Mouse (Mus musculus) liver, adult 2 months (tissue): Measurements from ENCODE around the gene Pla2r1. TPM values are rescaled to one million over a fixed set of nuclear protein-coding genes. Genes with fewer than 3 reads are reported as not detected.

ENCODE experiments used
- DNase-seq: peaks from one replicate; pipeline ENCODE4 v3.0.0-alpha.2; 2011; ENCODE audit warnings: low read depth, low spot score; ENCODE audit errors: extremely low read depth
- H3K27ac ChIP-seq: fragments of 200-500 bp; replicated peaks from 2 replicates; pipeline ENCODE4 v1.5.1; 2012; ENCODE audit warnings: low read depth, mild to moderate bottlenecking, control low read depth, inconsistent platforms, low read length; ENCODE audit not compliant: insufficient read depth
- H3K27me3 ChIP-seq: fragments of 200-500 bp; 2 replicates; pipeline ENCODE4 v1.6.1; 2012; ENCODE audit warnings: mild to moderate bottlenecking, moderate library complexity, low read length, inconsistent platforms; ENCODE audit not compliant: control insufficient read depth, insufficient read depth
- H3K36me3 ChIP-seq: fragments of 200-500 bp; 2 replicates; pipeline ENCODE4 v1.6.1; 2012; ENCODE audit warnings: low read length, inconsistent platforms; ENCODE audit not compliant: control insufficient read depth, insufficient read depth
- H3K4me1 ChIP-seq: fragments of 200-500 bp; 2 replicates; pipeline ENCODE4 v1.6.1; 2011; ENCODE audit warnings: low read length; ENCODE audit not compliant: control insufficient read depth, insufficient read depth
- H3K4me3 ChIP-seq: fragments of 200-500 bp; 2 replicates; pipeline ENCODE4 v1.5.1; 2011; ENCODE audit warnings: low read depth, mild to moderate bottlenecking, control low read depth, low read length, moderate library complexity; ENCODE audit not compliant: insufficient read depth
- H3K79me2 ChIP-seq: fragments of 200-500 bp; 2 replicates; pipeline ENCODE4 v1.6.1; 2012; ENCODE audit warnings: inconsistent platforms, mild to moderate bottlenecking, low read length, moderate library complexity; ENCODE audit not compliant: control insufficient read depth, insufficient read depth
- H3K9ac ChIP-seq: fragments of 200-500 bp; 2 replicates; pipeline ENCODE4 v1.6.1; 2012; ENCODE audit warnings: low read depth, mild to moderate bottlenecking, control low read depth, inconsistent platforms, low read length
- CTCF ChIP-seq: fragments of 200-500 bp; IDR thresholded peaks from 2 replicates; pipeline ENCODE4 v1.5.1; 2011; ENCODE audit warnings: low read depth, low read length, control low read depth
- POLR2A ChIP-seq: fragments of 200-500 bp; IDR thresholded peaks from 2 replicates; pipeline ENCODE4 v1.6.1; 2011; ENCODE audit warnings: low read length, control low read depth; ENCODE audit not compliant: insufficient read depth; ENCODE audit errors: extremely low read depth
- WGBS: fragments of 180-500 bp; shearing (Covaris S2); methylation state at CpG from one replicate; pipeline ENCODE4 v1.1.7; 2018; 5-methylcytosine and 5-hydroxymethylcytosine counted together
- polyA plus RNA-seq: library from polyadenylated mRNA; depleted of rRNA; stranded (reverse); fragments of >200 nt; gene quantifications from 2 replicates; pipeline ENCODE4 v1.2.3, GENCODE M21; 2012
- total RNA-seq: library from RNA; depleted of rRNA; stranded (reverse); fragments of >200 nt; gene quantifications from 2 replicates; pipeline ENCODE4 v1.2.3, GENCODE M21; 2014

Gene Pla2r1
- total and polyA plus RNA-seq, 2 experiments, result 0.81 to 3.9 TPM

GRCm38 (mm10) chr2:60503991-60504390 is 49.1 kb downstream of the Pla2r1 start:
- 91% methylated on average over 4 of the region's 4 CpGs for WGBS
- Histone ChIP-seq H3K79me2 (no peaks in the 10 kb centered on the region), H3K4me3 (no peak overlapping the region), H3K27me3 (no peaks in the 10 kb centered on the region), H3K4me1 (no peaks in the 10 kb centered on the region), H3K27ac (no peak overlapping the region), H3K9ac (no peak overlapping the region), H3K36me3 (no peaks in the 10 kb centered on the region)
- no peak for DNase-seq
- TF ChIP-seq CTCF (no peak), POLR2A (no peak)

DNA sequence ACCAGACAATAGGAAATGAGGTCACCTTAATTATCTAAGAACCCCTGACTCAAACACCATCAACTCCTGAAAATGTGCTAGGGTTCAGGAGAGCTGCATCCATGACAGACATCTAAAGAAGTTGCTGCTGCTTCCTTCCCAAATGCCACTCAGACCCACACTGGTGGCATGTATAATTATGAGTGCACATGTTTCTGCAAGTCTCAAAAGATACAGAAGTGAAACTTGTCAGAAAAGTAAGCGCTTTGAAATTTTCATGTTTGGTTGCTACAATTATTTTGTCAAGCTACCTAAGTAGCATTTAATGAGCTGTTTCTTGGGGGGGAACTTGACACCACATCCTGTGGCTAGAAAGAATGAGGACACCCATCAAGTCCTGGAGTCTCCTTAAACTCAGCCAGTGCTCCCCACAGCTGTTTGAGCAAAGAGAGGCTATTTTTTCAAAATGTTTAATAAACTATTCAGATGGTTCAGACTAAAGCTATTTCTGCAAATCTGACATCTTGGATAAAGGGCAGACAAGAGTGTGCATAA is 52.5 kb downstream of the Pla2r1 start:
- no peaks in the 10 kb centered on the region for H3K79me2 ChIP-seq
- no peaks in the 10 kb centered on the region for H3K4me1 ChIP-seq
- no peak overlapping the region for H3K9ac ChIP-seq
- DNase-seq, result no peak
- H3K27me3 ChIP-seq, result no peaks in the 10 kb centered on the region
- no peaks in the 10 kb centered on the region for H3K36me3 ChIP-seq
- no peak for TF ChIP-seq POLR2A
- TF ChIP-seq CTCF, result no peak
- H3K4me3 ChIP-seq, result no peak overlapping the region
- no peak overlapping the region for H3K27ac ChIP-seq
- WGBS, result 95% methylated on average over 1 of the region's 1 CpGs

DNA sequence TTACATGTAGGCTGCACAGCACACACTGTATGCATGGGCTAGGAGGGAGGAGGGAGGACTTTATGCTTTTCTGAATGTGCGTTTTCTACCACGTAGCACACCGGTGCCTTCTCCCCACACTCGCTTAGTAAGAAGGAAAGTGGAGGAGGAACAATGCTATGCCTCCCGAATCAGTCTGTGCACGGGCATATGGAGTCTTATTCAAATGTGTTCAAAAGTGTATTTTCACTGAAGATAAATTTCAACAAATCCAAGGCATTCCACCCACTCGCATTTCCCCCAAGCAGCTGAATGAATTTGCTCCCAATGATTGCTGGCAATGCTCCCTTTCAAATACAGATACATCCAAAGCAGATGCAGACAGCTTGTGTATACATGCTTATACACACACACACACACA is 73.2 kb downstream of the Pla2r1 start:
- no peak overlapping the region for H3K9ac ChIP-seq
- H3K27ac ChIP-seq, result no peak overlapping the region
- H3K36me3 ChIP-seq, result no peaks in the 10 kb centered on the region
- H3K4me3 ChIP-seq, result no peak overlapping the region
- H3K27me3 ChIP-seq, result no peaks in the 10 kb centered on the region
- no peak for DNase-seq
- H3K4me1 ChIP-seq, result no peaks in the 10 kb centered on the region
- H3K79me2 ChIP-seq, result no peaks in the 10 kb centered on the region
- 93% methylated on average over 7 of the region's 7 CpGs for WGBS
- TF ChIP-seq POLR2A (no peak), CTCF (no peak)

DNA sequence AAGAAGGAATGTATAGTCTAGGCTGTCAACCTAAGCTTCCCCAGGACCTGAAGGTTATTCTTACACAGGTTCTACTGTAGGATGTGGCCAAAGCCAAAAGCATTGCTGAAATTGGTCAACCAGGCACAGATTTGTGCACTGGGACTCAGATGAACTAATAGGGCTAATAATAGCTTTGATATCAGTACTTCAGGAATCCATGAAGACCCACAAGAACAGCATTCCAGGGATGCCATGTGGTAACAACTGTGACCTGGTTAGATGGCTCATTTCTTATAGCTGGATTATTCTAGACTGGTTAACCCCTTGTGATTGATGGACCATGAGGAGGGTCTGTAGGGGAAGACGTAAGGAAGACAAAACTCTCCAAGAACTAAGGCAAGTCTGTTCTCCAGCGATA is 74.3 kb downstream of the Pla2r1 start:
- DNase-seq, result no peak
- no peaks in the 10 kb centered on the region for H3K27me3 ChIP-seq
- H3K4me3 ChIP-seq, result no peak overlapping the region
- H3K4me1 ChIP-seq, result no peaks in the 10 kb centered on the region
- TF ChIP-seq POLR2A (no peak), CTCF (no peak)
- 85% methylated on average over 2 of the region's 2 CpGs for WGBS
- H3K27ac ChIP-seq, result no peak overlapping the region
- no peak overlapping the region for H3K9ac ChIP-seq
- no peaks in the 10 kb centered on the region for H3K79me2 ChIP-seq
- H3K36me3 ChIP-seq, result no peaks in the 10 kb centered on the region

DNA sequence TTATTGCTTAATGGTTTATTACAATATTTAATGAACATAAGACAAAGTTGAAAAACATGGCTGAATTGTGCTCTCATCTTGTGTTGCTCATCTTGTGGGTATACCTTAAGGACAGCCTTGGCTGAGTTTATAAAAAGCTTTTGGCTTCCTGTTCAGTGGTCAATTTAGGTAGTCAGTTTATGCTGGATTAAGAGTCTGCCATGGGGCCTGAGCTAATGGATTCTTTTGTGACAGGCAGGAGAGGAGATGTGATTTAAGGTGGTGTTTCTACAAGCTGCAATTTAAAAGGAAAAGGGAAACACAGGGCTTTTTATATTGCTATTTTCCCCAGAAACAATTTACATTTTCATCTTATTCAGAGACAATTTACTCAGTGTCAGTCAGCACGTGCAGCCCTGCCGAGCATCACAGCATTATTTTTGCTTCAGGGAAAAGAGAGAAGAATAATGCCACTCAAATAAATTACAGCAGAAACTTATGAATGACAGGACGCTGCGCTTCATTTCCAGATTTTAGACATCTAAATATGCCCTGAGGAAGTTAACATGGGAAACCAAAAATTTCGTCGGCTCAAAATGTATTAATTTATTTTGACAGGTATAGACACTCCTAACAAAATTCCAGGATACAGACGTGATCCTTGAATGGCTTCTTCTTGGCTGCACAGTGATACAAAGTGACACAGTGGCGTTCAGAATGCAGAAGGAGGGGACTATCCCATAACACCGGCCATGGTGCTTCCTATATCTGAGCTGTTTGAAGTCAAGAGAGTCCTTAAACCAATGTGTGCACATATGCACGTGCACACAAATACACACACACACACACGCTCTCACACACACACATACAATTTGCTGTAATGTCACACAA is 84.0 kb downstream of the Pla2r1 start:
- no peaks in the 10 kb centered on the region for H3K4me1 ChIP-seq
- DNase-seq, result no peak
- no peak overlapping the region for H3K4me3 ChIP-seq
- H3K27me3 ChIP-seq, result no peaks in the 10 kb centered on the region
- H3K27ac ChIP-seq, result no peak overlapping the region
- WGBS, result 89% methylated on average over 11 of the region's 11 CpGs
- no peak overlapping the region for H3K9ac ChIP-seq
- TF ChIP-seq CTCF, result no peak
- no peak for TF ChIP-seq POLR2A
- no peaks in the 10 kb centered on the region for H3K36me3 ChIP-seq
- no peaks in the 10 kb centered on the region for H3K79me2 ChIP-seq

- no peak for DNase-seq
- Histone ChIP-seq H3K36me3 (no peaks in the 10 kb centered on the region), H3K4me3 (no peak overlapping the region), H3K4me1 (no peaks in the 10 kb centered on the region), H3K27ac (no peak overlapping the region), H3K27me3 (no peaks in the 10 kb centered on the region), H3K9ac (no peak overlapping the region), H3K79me2 (no peaks in the 10 kb centered on the region)
- no peak for TF ChIP-seq CTCF
- no peak for TF ChIP-seq POLR2A
- WGBS, result 97% methylated on average over 7 of the region's 7 CpGs
These were observed 100.7 kb downstream of the Pla2r1 start for GRCm38 (mm10) chr2:60452376-60452775.
